Mouse (Mus musculus) limb, embryonic 12.5 days (tissue): ENCODE results near the gene Cdc42se1. TPM values are rescaled to one million over a fixed set of nuclear protein-coding genes. Genes with fewer than 3 reads are reported as not detected.

Experiments
- ATAC-seq: fragments of 200-750 bp; cut with Nextera tagmentation; 2 replicates; pipeline ENCODE4 v1.8.0; 2017; ENCODE audit warnings: low read depth, moderate TSS enrichment; ENCODE audit not compliant: insufficient number of reproducible peaks, insufficient read depth, low FRiP score, low TSS enrichment
- H3K27ac ChIP-seq: fragments of 300-500 bp; sonication (generic); 2 replicates; pipeline ENCODE4 v1.5.1; 2016; ENCODE audit warnings: mild to moderate bottlenecking, moderate library complexity
- H3K27me3 ChIP-seq: fragments of 300-500 bp; sonication (generic); 2 replicates; pipeline ENCODE4 v1.6.1; 2016; ENCODE audit warnings: mild to moderate bottlenecking, moderate library complexity
- H3K36me3 ChIP-seq: fragments of 300-500 bp; sonication (generic); 2 replicates; pipeline ENCODE4 v1.6.1; 2016; ENCODE audit warnings: mild to moderate bottlenecking, moderate library complexity
- H3K4me1 ChIP-seq: fragments of 300-500 bp; sonication (generic); replicated peaks from 2 replicates; pipeline ENCODE4 v1.6.1; 2016
- H3K4me2 ChIP-seq: fragments of 300-500 bp; sonication (generic); 2 replicates; pipeline ENCODE4 v1.6.1; 2016; ENCODE audit warnings: mild to moderate bottlenecking, moderate library complexity
- H3K4me3 ChIP-seq: fragments of 300-500 bp; sonication (generic); replicated peaks from 2 replicates; pipeline ENCODE4 v1.5.1; 2016; ENCODE audit warnings: mild to moderate bottlenecking
- H3K9ac ChIP-seq: fragments of 300-500 bp; sonication (generic); replicated peaks from 2 replicates; pipeline ENCODE4 v1.6.1; 2016; ENCODE audit warnings: mild to moderate bottlenecking, moderate library complexity
- H3K9me3 ChIP-seq: fragments of 300-500 bp; sonication (generic); 2 replicates; pipeline ENCODE4 v1.6.1; 2016; ENCODE audit warnings: mild to moderate bottlenecking, moderate library complexity
- WGBS: fragments of 180-500 bp; shearing (Covaris S2); methylation state at CpG from one replicate; pipeline ENCODE4 v1.1.7; 2016; 5-methylcytosine and 5-hydroxymethylcytosine counted together
- polyA plus RNA-seq: library from polyadenylated mRNA; unstranded; fragments of >200 nt; fragmentation: Nextera tagmentation; extraction: Ambion mirVana; gene quantifications from 2 replicates; pipeline ENCODE4 v1.2.1, GENCODE M21; 2016

Cdc42se1 gene
- polyA plus RNA-seq, 1 experiment from 2014 or later = 75.3 TPM

GRCm38 (mm10) chr3:95276428-95276934, 47.9 kb downstream of the Cdc42se1 start:
- no peak overlapping the region for H3K4me3 ChIP-seq

DNA sequence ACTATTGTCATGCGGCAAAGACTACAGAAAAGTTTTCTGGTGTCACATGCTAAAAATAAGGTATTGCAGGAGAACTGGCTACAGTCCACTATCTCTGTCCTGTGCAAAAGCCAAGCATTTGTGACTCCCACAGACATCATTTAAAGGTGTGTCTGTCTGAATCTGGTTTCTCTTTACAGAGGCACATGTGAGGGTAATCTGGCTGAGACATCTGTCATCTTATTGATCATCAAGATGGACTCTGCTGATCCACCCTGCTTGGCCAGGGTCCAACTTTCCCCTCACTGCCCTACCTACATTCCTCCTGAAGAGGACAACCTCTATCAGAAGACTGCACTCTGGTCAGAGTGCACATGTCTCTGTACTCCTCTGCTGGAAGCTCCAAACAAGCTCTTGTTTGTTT, 48.6 kb downstream of the Cdc42se1 start:
- Histone ChIP-seq H3K27ac (no peak overlapping the region), H3K36me3 (peaks cover 19% of the 10 kb centered on the region; the same call in 1 of the 2 replicates), H3K9me3 (no peaks in the 10 kb centered on the region), H3K4me1 (peaks cover 3% of the 10 kb centered on the region), H3K27me3 (no peaks in the 10 kb centered on the region), H3K4me3 (no peak overlapping the region), H3K9ac (no peak overlapping the region), H3K4me2 (no peak overlapping the region)
- 100% methylated on average over 1 of the region's 1 CpGs for WGBS
- ATAC-seq = no peak

More at GRCm38 (mm10) chr3:95276428-95276934, 47.9 kb downstream of the Cdc42se1 start:
- Histone ChIP-seq H3K9ac (no peak overlapping the region), H3K9me3 (no peaks in the 10 kb centered on the region), H3K4me2 (no peak overlapping the region), H3K27me3 (no peaks in the 10 kb centered on the region), H3K27ac (no peak overlapping the region), H3K36me3 (peaks cover 19% of the 10 kb centered on the region; the same call in 1 of the 2 replicates), H3K4me1 (peaks cover 3% of the 10 kb centered on the region)
- WGBS = 65% methylated on average over 5 of the region's 5 CpGs
- ATAC-seq = no peak

DNA sequence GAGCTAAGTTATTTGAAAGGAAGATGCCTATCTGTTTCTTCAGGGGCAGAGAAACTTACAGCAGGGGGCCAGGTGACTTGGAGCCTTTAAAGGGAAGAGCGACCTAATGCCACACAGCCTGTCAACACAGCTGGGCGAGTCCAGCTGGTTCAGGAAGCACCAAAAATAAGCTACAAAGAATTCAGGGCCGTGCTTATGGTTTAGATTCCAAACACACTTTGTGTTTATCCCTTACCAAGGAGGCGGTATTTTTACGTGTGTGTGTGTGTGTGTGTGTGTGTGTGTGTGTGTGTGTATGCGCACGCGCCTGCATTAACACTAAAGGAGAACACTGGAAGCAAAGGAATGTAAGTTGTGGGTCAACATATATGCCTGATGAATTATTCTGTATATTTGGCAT, 52.2 kb downstream of the Cdc42se1 start:
- Histone ChIP-seq H3K9me3 (no peaks in the 10 kb centered on the region), H3K4me3 (peak overlapping the region; percentile 73), H3K27ac (peak overlapping the region; percentile 87), H3K9ac (peak overlapping the region; percentile 81), H3K36me3 (peaks cover 3% of the 10 kb centered on the region; the same call in 1 of the 2 replicates), H3K4me1 (peaks cover 20% of the 10 kb centered on the region), H3K4me2 (peak overlapping the region; percentile 79), H3K27me3 (no peaks in the 10 kb centered on the region)
- 18% methylated on average over 8 of the region's 8 CpGs for WGBS
- ATAC-seq = no peak

DNA sequence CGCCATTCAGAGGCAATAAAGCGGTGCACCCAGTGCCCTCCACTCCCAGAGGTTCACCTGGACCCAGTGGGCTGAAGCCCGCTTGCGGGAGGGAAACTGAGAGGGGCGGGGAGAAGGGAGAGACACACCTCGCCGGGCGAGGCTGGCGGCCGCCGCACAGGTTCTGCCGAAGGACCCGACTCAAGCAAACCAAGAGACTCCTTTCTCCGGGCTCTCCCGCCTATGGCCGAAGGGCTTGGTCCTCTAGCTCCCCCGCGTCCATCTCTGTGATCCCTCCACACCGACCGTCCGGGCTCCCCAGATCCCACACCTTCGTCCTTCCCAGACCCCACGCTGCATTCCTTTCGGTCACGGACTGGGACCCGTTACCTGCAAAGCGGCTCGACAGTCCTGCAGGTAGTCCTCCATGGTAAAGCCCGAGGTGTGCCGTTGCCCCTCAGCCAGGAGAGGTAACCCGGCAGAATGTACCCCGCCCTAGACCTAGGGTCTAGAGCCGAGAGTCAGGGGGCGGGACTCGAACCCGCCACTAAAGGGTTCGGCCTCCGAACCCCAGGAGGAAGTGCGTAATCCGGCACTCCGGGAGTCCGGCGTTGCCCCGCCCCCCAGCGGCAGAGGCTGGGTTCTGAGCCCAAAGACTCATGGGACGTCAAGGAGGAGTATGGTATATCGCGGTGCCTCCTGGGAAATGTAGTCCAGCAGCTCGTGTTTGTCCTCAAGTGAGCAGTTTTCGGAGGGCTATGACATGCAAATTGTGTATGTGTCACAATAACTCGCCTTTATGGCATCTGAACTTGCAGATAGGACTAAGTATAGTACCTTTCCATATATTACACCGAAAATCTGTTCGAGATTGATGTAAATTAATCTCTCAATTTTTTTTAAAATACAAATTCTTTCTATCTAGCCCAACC, 52.9 kb downstream of the Cdc42se1 start, which contains the start of the genes Mindy1 and Prune1:
Mindy1 (plus strand) TSS at position 130 of the 911 bp plus-strand sequence.
Prune1 (minus strand) TSS at position 861 of the 911 bp plus-strand sequence.
- under 1% methylated on average over 53 of the region's 53 CpGs for WGBS
- peak within 1 kb of the TSS; percentile 96 for H3K27ac ChIP-seq

DNA sequence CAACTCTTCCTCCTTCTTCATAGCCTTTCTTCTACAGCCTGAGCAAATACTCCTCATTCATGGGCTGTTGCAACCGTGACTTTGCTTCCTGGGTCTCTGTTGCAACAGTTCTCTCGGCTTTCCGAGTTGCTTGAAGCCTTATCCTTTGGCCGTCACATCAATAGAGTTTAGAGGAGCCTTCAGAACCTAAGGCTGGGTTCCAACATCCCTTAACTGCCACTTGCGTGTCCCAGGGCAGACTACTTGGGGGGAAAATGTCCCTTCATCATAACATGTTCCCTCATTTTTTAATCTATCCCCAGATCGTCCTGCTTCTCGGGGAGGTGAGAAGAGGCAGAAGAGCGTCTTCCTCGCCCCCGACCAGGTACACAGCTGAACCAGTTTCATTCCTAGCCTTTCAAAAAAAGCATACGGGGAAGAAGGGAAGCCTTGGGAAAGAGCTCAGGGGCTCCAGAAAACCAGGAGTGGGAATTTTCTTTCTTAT, 53.9 kb downstream of the Cdc42se1 start:
- Histone ChIP-seq H3K36me3 (peaks cover 9% of the 10 kb centered on the region; the same call in 1 of the 2 replicates), H3K27me3 (no peaks in the 10 kb centered on the region), H3K4me1 (peaks cover 20% of the 10 kb centered on the region), H3K27ac (peak overlapping the region; percentile 96), H3K9ac (peak overlapping the region; percentile 84), H3K9me3 (no peaks in the 10 kb centered on the region), H3K4me3 (peak overlapping the region; percentile 73), H3K4me2 (peak overlapping the region; percentile 79)
- no peak for ATAC-seq
- 2% methylated on average over 11 of the region's 11 CpGs for WGBS

More for the DNA sequence above, 52.9 kb downstream of the Cdc42se1 start, which contains the start of the genes Mindy1 and Prune1:
- H3K27me3 ChIP-seq = no peaks in the 10 kb centered on the region
- peak; percentile 87 for ATAC-seq
- H3K4me3 ChIP-seq = peak within 1 kb of the TSS; percentile 73
- H3K4me1 ChIP-seq = peaks cover 20% of the 10 kb centered on the region
- no peaks in the 10 kb centered on the region for H3K9me3 ChIP-seq
- H3K4me2 ChIP-seq = peak within 1 kb of the TSS; percentile 79
- H3K9ac ChIP-seq = peak within 1 kb of the TSS; percentile 84
- H3K36me3 ChIP-seq = peaks cover 6% of the 10 kb centered on the region; the same call in 1 of the 2 replicates

- peak overlapping the region; percentile 73 for H3K4me3 ChIP-seq
- peak overlapping the region; percentile 84 for H3K9ac ChIP-seq
- peaks cover 13% of the 10 kb centered on the region for H3K36me3 ChIP-seq
- under 1% methylated on average over 49 of the region's 51 CpGs for WGBS
- peaks cover 20% of the 10 kb centered on the region for H3K4me1 ChIP-seq
- peak overlapping the region; percentile 79 for H3K4me2 ChIP-seq
- no peaks in the 10 kb centered on the region for H3K9me3 ChIP-seq
- peak overlapping the region; percentile 96 for H3K27ac ChIP-seq
- H3K27me3 ChIP-seq = no peaks in the 10 kb centered on the region
- peak; percentile 45; the same call in 1 of the 2 replicates for ATAC-seq
These were observed 54.5 kb downstream of the Cdc42se1 start for GRCm38 (mm10) chr3:95282865-95283588.

DNA sequence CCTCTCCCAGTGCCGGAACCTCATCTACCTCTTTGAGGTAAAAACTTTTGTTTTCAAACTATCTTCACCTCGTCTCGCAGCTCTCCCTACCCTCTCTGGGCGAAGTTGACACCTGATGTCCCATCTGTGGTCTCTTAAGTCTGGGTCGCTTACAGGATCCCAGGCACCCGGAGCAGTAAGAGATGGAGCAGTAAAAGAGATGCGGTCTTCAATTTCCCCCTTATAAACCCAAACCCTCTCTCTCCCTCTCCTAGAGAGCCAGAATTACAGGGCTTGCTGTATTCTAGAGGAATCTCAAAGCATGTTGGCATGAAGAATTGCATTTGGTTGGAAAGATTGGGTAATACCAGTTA, 55.0 kb downstream of the Cdc42se1 start:
- peak overlapping the region; percentile 96 for H3K27ac ChIP-seq
- ATAC-seq = no peak
- H3K9ac ChIP-seq = peak overlapping the region; percentile 84
- H3K4me2 ChIP-seq = peak overlapping the region; percentile 79
- H3K9me3 ChIP-seq = no peaks in the 10 kb centered on the region
- peak overlapping the region; percentile 73 for H3K4me3 ChIP-seq
- WGBS = under 1% methylated on average over 7 of the region's 7 CpGs
- H3K27me3 ChIP-seq = no peaks in the 10 kb centered on the region
- peaks cover 20% of the 10 kb centered on the region for H3K4me1 ChIP-seq
- H3K36me3 ChIP-seq = peaks cover 16% of the 10 kb centered on the region

- peak overlapping the region; percentile 84 for H3K9ac ChIP-seq
- H3K27ac ChIP-seq = no peak overlapping the region; the same call in 1 of the 2 replicates
- no peaks in the 10 kb centered on the region for H3K27me3 ChIP-seq
- 8% methylated on average over 1 of the region's 1 CpGs for WGBS
- no peak for ATAC-seq
- peak overlapping the region; percentile 73 for H3K4me3 ChIP-seq
- peaks cover 20% of the 10 kb centered on the region for H3K4me1 ChIP-seq
- H3K36me3 ChIP-seq = peaks cover 21% of the 10 kb centered on the region
- peak overlapping the region; percentile 79 for H3K4me2 ChIP-seq
- H3K9me3 ChIP-seq = no peaks in the 10 kb centered on the region
These were observed 55.5 kb downstream of the Cdc42se1 start for GRCm38 (mm10) chr3:95284062-95284461.

DNA sequence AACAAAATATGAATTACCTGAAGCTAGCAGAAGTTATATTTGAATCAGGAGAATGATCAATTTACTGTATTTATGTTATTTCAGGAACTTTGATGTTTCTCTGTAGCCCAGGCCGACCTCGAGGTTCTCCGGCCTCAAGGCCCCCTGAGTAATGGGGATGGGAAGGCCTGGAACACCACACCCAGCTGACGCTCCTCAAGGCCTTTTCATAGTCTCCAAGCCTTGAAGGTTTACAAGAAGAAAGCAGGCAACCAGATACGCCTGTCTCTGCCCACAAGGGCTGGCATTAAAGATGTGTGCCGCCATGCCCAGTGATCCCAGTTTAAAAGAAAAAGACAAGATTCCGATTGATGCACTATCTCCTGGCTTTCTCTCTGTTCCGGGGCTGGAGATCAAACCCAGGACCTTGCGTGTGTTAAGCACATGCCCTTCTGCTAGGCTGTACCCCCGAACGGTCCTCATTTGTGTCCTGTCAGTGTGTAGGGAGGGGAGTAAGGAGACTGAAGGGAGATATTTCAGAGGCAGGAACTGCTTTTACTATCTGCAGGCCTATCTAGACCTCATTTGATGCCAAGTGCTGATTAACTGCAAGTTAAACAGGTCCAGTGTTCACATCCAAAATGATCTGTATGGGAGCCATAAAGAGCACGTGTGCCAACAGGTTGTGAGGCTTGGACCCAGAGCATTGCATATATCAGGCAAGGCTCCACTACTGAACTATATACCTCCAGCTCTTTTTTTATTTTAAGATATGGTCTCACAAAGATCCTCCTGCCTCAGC, 56.2 kb downstream of the Cdc42se1 start:
- Histone ChIP-seq H3K4me1 (peaks cover 20% of the 10 kb centered on the region), H3K4me3 (0 out of 2 replicates have a peak overlapping the region, but pooled peaks have one; percentile 73), H3K9ac (no peak overlapping the region), H3K9me3 (no peaks in the 10 kb centered on the region), H3K27ac (no peak overlapping the region; the same call in 1 of the 2 replicates), H3K36me3 (peaks cover 27% of the 10 kb centered on the region), H3K4me2 (peak overlapping the region; percentile 79), H3K27me3 (no peaks in the 10 kb centered on the region)
- WGBS = 89% methylated on average over 12 of the region's 12 CpGs
- no peak for ATAC-seq

DNA sequence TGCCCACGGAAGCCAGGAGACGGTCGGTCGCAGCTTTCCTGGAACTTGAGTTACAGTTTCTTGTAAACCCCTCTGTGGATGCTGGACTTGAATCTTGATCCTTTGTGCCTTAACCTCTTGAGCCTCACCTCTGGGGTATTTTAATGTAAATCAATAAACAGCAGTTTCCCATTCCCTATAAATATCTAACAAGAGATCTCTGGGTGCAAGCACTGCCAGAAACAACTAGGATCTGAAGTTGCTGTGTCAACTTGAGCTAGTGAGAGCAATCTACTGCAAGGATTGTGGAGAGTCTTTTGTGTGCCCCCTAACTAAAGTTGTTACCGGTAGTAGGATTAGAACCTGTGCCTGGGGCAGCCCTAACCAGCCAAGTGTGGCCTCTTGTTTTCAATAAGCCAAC, 56.9 kb downstream of the Cdc42se1 start:
- Histone ChIP-seq H3K4me1 (peaks cover 20% of the 10 kb centered on the region), H3K36me3 (peaks cover 34% of the 10 kb centered on the region), H3K27me3 (no peaks in the 10 kb centered on the region), H3K9me3 (no peaks in the 10 kb centered on the region), H3K4me3 (no peak overlapping the region), H3K4me2 (no peak overlapping the region), H3K27ac (no peak overlapping the region), H3K9ac (no peak overlapping the region)
- no peak for ATAC-seq
- WGBS = 93% methylated on average over 5 of the region's 5 CpGs
